Mouse (Mus musculus) embryo, embryonic 10.5 days (tissue): ENCODE measurements around the gene Vmn2r104.

Experiments used
- DNase-seq: peaks from one replicate; pipeline ENCODE4 v3.0.0-alpha.2; 2015; ENCODE audit warnings: low spot score

The Vmn2r104 gene

DNA sequence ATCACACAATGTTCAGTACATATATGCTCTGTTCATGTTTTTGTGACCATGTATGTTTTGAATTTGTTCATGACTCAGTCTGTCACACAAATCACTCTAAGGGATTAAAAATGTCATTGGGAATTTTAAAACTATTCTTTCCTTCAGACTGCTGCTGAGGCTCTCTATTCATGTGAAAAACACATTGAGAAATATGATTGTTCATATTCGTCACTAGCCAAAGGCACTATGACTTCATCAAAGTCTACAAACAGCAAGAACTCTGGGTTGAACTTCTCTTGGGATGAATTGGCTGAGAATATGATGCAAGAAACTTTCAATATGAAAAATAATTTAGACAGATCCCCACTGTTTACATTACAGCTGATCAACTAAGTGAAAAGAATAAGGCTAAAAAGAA is at the start of gene Vmn2r104:
Gene Vmn2r104 (minus strand): TSS at position 101 of the 400 bp plus-strand sequence.
- no peak for DNase-seq

DNA sequence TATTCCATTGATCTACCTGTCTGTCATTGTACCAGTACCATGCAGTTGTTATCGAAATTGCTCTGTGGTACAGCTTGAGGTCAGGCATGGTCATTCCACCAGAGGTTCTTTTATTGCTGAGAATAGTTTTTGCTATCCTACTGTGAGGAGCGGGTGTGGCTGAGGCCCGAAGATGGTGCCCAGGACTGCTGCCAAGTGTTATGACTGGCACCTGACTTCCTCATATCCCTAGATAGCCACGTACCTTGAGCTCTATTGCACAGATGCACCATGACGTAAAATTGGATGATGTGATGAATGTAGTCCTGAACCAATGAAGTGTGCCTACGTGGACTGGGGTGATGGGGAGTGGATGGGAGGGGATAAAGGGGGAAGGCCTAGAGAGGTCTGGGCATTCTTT is 26.0 kb upstream of the Vmn2r104 start:
- DNase-seq = no peak

DNA sequence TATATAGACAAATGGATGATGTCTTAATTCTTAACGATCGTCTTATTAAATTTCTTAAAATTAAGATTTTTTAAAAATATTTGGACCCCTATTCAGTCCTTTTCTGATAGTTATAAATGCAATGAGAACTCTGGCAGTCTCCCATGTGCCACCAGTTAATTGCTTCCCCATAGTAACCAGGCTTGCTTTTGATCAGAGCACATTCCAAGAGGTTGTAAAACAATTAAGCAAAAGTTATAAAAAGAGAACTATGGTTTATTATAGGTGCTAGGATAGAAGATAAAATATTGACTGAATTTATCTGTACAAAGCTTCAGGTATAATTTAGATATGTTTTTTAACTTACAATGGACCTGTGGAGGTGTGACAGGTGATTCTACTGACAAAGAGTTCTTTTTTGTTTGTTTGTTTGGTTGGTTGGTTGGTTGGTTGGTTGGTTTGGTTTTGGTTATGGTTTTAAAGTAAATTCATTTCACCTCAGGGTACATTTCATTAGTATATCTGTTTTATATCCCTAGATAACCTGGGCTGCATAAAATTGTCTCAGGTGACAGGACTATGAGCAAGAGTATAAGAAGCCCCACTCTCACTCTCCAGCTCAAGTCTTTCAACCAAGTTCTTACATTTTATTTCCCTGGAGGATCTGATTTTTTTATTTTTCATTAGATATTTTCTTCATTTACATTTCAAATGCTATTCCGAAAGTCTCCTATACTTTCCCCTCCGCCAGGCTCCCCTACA is 23.7 kb upstream of the Vmn2r104 start:
- DNase-seq = no peak
